Mouse (Mus musculus): ENCODE measurements at regions not wholly inside any gene's neighbourhood (a gene's known extent, or its start where the extent isn't known, plus 50 kb on each side); places are given as distances from the start of the nearest gene placed in this dataset.

GRCm38 (mm10) chr3:104712711-104713110 lies 68.1 kb upstream of the Ppm1j start:
- DNase-seq (ENCODE audit: extremely low spot score in 1 of 2, low spot score in 1 of 2) = no peak

GRCm38 (mm10) chr3:104713836-104714631 lies 66.8 kb upstream of the Ppm1j start:
- peak; percentile 14 to 82 for DNase-seq (ENCODE audit: extremely low spot score in 1 of 2, low spot score in 1 of 2)

- DNase-seq (ENCODE audit: extremely low spot score in 1 of 2, low spot score in 1 of 2) = peak in 1 of 2 experiments; percentile 9
These were observed 66.1 kb upstream of the Ppm1j start for GRCm38 (mm10) chr3:104714679-104715326.

All from frontal cortex, adult 2 months (tissue).